Mouse (Mus musculus) left cerebral cortex, adult 9 months (tissue): ENCODE measurements around the gene Hsf2.
A peak's percentile ranks its signal among the peaks of the same experiment; 100 is the strongest.

ENCODE experiments used
- DNase-seq, 2 experiments: peaks; one replicate each; pipeline ENCODE4 v3.0.0; 2022; ENCODE audit warnings: low spot score in 2 of 2

Hsf2 gene

GRCm38 (mm10) chr10:57485908-57486541, at the start of gene Hsf2:
Gene Hsf2 (plus strand): TSS chr10:57486385.
- DNase-seq = peak; percentile 94 to 97

- DNase-seq = no peak
Measured at GRCm38 (mm10) chr10:57437898-57438297, 48.3 kb upstream of the Hsf2 start.

GRCm38 (mm10) chr10:57441049-57441448, 45.1 kb upstream of the Hsf2 start:
- no peak for DNase-seq

GRCm38 (mm10) chr10:57444392-57444791, 41.8 kb upstream of the Hsf2 start:
- no peak for DNase-seq

- DNase-seq = no peak
Measured at GRCm38 (mm10) chr10:57445655-57446054, 40.5 kb upstream of the Hsf2 start.

- DNase-seq = no peak
Measured at GRCm38 (mm10) chr10:57447657-57448050, 38.5 kb upstream of the Hsf2 start.

GRCm38 (mm10) chr10:57448051-57448716, 38.0 kb upstream of the Hsf2 start:
- peak; percentile 23 to 78 for DNase-seq

- DNase-seq = peak in 1 of 2 experiments; percentile 35
Measured at GRCm38 (mm10) chr10:57463298-57463697, 22.9 kb upstream of the Hsf2 start.

- DNase-seq = no peak
Measured at GRCm38 (mm10) chr10:57465768-57466167, 20.4 kb upstream of the Hsf2 start.

GRCm38 (mm10) chr10:57477121-57477843, 8.9 kb upstream of the Hsf2 start:
- no peak for DNase-seq

GRCm38 (mm10) chr10:57481717-57482116, 4.5 kb upstream of the Hsf2 start:
- DNase-seq = no peak

- DNase-seq = no peak
Measured at GRCm38 (mm10) chr10:57484741-57485140, 1.4 kb upstream of the Hsf2 start.

- DNase-seq = peak in 1 of 2 experiments; percentile 14
Measured at GRCm38 (mm10) chr10:57486542-57487071, 422 bp downstream of the Hsf2 start.

- DNase-seq = no peak
Measured at GRCm38 (mm10) chr10:57487201-57487600, 1.0 kb downstream of the Hsf2 start.

- DNase-seq = no peak
Measured at GRCm38 (mm10) chr10:57488591-57488990, 2.4 kb downstream of the Hsf2 start.

GRCm38 (mm10) chr10:57492050-57492449, 5.9 kb downstream of the Hsf2 start:
- no peak for DNase-seq

- DNase-seq = no peak
Measured at GRCm38 (mm10) chr10:57499414-57500156, 13.4 kb downstream of the Hsf2 start.

GRCm38 (mm10) chr10:57514616-57515015, 28.4 kb downstream of the Hsf2 start:
- no peak for DNase-seq

- no peak for DNase-seq
Measured at GRCm38 (mm10) chr10:57515278-57515677, 29.1 kb downstream of the Hsf2 start.

GRCm38 (mm10) chr10:57526469-57526868, 40.3 kb downstream of the Hsf2 start:
- DNase-seq = no peak

- DNase-seq = peak; percentile 16 to 36
Measured at GRCm38 (mm10) chr10:57531076-57531475, 44.9 kb downstream of the Hsf2 start.
